Mouse (Mus musculus): ENCODE data around the gene Siah3. TPM values are rescaled to one million over a fixed set of nuclear protein-coding genes. Genes with fewer than 3 reads are reported as not detected.

The Siah3 gene
- polyA plus RNA-seq, 1 experiment from 2014 or later, result 0.11 TPM

DNA sequence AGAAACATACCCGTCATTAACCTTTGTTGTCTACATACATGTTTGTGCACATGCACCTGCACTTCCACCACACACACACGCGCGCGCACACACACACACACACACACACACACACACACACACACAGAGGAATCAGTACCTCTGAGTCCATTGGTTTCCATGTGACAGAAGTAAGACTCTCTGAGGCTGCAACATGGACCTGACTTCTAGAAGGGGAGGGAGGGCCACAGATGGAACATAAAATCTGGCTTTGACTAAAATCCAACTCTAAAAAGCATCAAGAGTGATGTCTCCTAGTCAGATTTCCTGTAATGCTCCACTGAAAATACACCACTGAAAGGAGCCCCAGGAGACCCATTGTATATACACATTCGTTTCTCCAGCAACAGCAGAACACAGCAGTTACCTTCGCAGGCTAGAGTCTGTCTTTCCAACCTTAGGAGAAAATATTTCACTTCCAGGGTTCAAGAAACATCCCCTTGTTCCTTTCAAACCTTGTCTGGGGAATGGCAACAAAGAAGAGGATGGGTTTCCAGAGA is 75.1 kb downstream of the Siah3 start:
- no peak overlapping the region for H3K4me3 ChIP-seq
- no peak overlapping the region for H3K4me2 ChIP-seq
- H3K9ac ChIP-seq, result no peak overlapping the region
- no peak for ATAC-seq
- H3K36me3 ChIP-seq, result no peaks in the 10 kb centered on the region
- H3K9me3 ChIP-seq (replicated peaks), result no peaks in the 10 kb centered on the region
- H3K4me1 ChIP-seq, result peaks cover 38% of the 10 kb centered on the region
- H3K27me3 ChIP-seq (replicated peaks), result no peaks in the 10 kb centered on the region; the same call in 1 of the 2 replicates
- no peak overlapping the region for H3K27ac ChIP-seq
- WGBS (ENCODE audit: insufficient replicate concordance), result 80% methylated on average over 7 of the region's 7 CpGs

GRCm38 (mm10) chr14:75539205-75539604 is 83.4 kb downstream of the Siah3 start:
- Histone ChIP-seq H3K36me3 (no peaks in the 10 kb centered on the region), H3K4me2 (no peak overlapping the region), H3K4me1 (peaks cover 32% of the 10 kb centered on the region), H3K27me3 (replicated peaks) (0 out of 2 replicates have a peak, but pooled peaks cover 4% of the 10 kb centered on the region), H3K27ac (no peak overlapping the region), H3K9ac (no peak overlapping the region), H3K9me3 (replicated peaks) (no peaks in the 10 kb centered on the region), H3K4me3 (no peak overlapping the region)
- 14% methylated on average over 2 of the region's 2 CpGs for WGBS (ENCODE audit: insufficient replicate concordance)
- ATAC-seq, result peak; percentile 81

DNA sequence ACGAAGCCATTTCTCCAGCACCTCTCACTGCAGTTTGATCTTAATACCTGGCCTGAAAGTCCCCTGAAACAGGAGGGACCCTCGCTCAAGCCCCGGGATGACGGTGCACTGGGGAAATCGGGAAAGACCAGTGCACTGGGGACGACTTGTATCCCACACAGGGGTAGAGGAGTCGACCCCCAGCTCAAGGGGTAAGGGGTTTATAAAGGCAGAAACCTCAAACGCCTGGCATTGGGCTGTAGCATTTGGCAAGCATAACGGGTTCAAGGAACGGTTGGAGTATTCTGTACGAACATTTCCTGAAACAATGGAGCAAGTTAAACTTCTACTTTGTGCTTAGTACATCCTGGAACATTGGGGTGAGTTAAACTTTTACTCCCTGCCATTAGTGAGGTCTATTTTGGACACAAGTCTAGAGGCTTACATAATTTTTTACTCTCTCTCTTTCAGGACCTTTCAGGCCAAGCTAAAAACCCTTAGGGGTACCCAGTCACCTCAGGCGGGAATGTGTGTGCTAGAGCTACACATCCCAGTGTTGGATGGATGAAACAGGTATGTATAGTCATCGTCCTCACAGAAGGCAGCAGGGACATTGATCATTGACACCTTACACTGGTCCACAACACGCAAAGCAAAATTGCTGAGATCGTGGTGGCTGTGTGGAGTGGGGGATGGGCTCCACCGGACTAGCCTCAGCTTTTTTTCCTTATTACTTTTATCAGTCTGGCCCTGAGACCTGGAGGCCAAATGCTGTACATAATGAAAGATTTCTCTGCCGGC is 84.6 kb downstream of the Siah3 start:
- H3K27ac ChIP-seq, result no peak overlapping the region
- no peak for ATAC-seq
- no peak overlapping the region for H3K4me3 ChIP-seq
- H3K4me2 ChIP-seq, result no peak overlapping the region
- no peaks in the 10 kb centered on the region for H3K36me3 ChIP-seq
- H3K9me3 ChIP-seq (replicated peaks), result no peaks in the 10 kb centered on the region
- H3K9ac ChIP-seq, result no peak overlapping the region
- H3K27me3 ChIP-seq (replicated peaks), result 0 out of 2 replicates have a peak, but pooled peaks cover 4% of the 10 kb centered on the region
- 62% methylated on average over 17 of the region's 17 CpGs for WGBS (ENCODE audit: insufficient replicate concordance)
- H3K4me1 ChIP-seq, result peaks cover 32% of the 10 kb centered on the region

- no peaks in the 10 kb centered on the region for H3K36me3 ChIP-seq
- 35% methylated on average over 5 of the region's 5 CpGs for WGBS (ENCODE audit: insufficient replicate concordance)
- no peak overlapping the region for H3K4me2 ChIP-seq
These were observed 85.2 kb downstream of the Siah3 start for GRCm38 (mm10) chr14:75540996-75541350.

DNA sequence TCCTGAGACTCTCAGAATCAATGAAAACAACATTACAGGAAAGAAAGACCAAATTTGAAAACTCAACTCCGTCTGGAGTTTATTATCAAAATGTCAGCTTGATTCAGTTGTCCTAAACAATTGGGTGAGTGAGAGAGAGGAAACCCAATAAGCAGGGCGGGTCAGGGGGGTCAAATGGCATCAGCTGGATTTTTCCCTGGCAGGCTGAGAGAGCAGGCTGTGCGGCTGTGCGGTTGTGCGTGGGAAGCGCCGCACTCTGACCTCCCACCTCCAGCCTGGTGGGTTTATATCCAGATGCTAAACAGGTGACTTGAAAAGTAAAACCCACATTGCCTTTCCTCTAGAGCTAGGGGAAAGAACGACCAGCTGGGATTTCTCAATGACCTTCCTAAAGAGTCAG is 85.9 kb downstream of the Siah3 start:
- H3K9me3 ChIP-seq (replicated peaks), result no peaks in the 10 kb centered on the region
- no peak overlapping the region for H3K27ac ChIP-seq
- no peak for ATAC-seq

More at GRCm38 (mm10) chr14:75540996-75541350, 85.2 kb downstream of the Siah3 start:
- H3K4me3 ChIP-seq, result no peak overlapping the region
- H3K27me3 ChIP-seq (replicated peaks), result 0 out of 2 replicates have a peak, but pooled peaks cover 4% of the 10 kb centered on the region
- no peak overlapping the region for H3K27ac ChIP-seq
- peaks cover 32% of the 10 kb centered on the region for H3K4me1 ChIP-seq
- no peak for ATAC-seq
- H3K9me3 ChIP-seq (replicated peaks), result no peaks in the 10 kb centered on the region
- H3K9ac ChIP-seq, result no peak overlapping the region

GRCm38 (mm10) chr14:75561577-75562331 is 106.0 kb downstream of the Siah3 start:
- Histone ChIP-seq H3K4me3 (no peak overlapping the region), H3K27ac (no peak overlapping the region), H3K27me3 (replicated peaks) (no peaks in the 10 kb centered on the region), H3K4me2 (no peak overlapping the region), H3K9me3 (replicated peaks) (no peaks in the 10 kb centered on the region), H3K36me3 (no peaks in the 10 kb centered on the region), H3K4me1 (peaks cover 8% of the 10 kb centered on the region), H3K9ac (no peak overlapping the region)
- ATAC-seq, result no peak
- 43% methylated on average over 9 of the region's 9 CpGs for WGBS (ENCODE audit: insufficient replicate concordance)

More for the DNA sequence above, 85.9 kb downstream of the Siah3 start:
- no peak overlapping the region for H3K9ac ChIP-seq
- no peaks in the 10 kb centered on the region for H3K36me3 ChIP-seq
- peaks cover 25% of the 10 kb centered on the region for H3K4me1 ChIP-seq
- no peak overlapping the region for H3K4me2 ChIP-seq
- 41% methylated on average over 8 of the region's 8 CpGs for whole genome bisulfite sequencing (ENCODE audit: insufficient replicate concordance)
- 0 out of 2 replicates have a peak, but pooled peaks cover 4% of the 10 kb centered on the region for H3K27me3 ChIP-seq (replicated peaks)
- H3K4me3 ChIP-seq, result no peak overlapping the region

DNA sequence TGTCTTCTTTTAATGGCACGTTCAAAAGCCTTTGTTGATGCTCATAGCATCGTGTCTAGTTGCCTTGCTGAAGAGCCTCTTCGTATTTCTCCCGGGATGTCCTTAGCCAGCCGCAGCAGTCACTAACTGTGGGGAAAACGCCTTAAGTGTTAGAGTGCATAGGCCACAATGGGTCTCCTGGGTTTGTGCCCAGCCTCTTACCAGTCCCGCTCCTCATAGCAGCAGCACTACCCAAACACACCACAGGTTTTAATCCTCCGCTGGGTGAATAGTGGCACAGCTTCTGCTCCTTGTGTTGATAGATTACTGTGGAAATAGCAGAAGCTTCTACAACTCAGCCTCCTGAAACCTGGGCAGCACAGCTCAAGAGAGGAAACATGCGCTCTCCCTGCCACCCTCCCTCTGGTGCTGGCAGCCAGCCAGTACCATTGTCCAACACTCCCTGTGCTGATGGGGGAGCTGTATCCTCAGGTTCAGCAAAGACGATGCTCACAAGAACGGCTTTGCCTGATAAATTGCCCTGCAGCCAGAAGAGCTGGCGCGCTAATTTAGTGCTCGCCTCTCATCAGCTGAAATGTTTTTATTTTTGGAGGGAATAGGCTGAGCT is 109.9 kb downstream of the Siah3 start:
- H3K4me1 ChIP-seq, result peaks cover 8% of the 10 kb centered on the region
- H3K9me3 ChIP-seq (replicated peaks), result no peaks in the 10 kb centered on the region
- 64% methylated on average over 14 of the region's 14 CpGs for WGBS (ENCODE audit: insufficient replicate concordance)
- no peaks in the 10 kb centered on the region for H3K36me3 ChIP-seq
- no peak overlapping the region for H3K4me3 ChIP-seq
- H3K4me2 ChIP-seq, result no peak overlapping the region
- H3K27ac ChIP-seq, result no peak overlapping the region
- ATAC-seq, result no peak
- no peak overlapping the region for H3K9ac ChIP-seq
- no peaks in the 10 kb centered on the region for H3K27me3 ChIP-seq (replicated peaks)

- Histone ChIP-seq H3K9ac (no peak overlapping the region), H3K9me3 (replicated peaks) (no peaks in the 10 kb centered on the region), H3K4me3 (no peak overlapping the region), H3K36me3 (no peaks in the 10 kb centered on the region), H3K27me3 (replicated peaks) (no peaks in the 10 kb centered on the region), H3K27ac (no peak overlapping the region), H3K4me2 (no peak overlapping the region), H3K4me1 (peaks cover 8% of the 10 kb centered on the region)
- WGBS (ENCODE audit: insufficient replicate concordance), result 66% methylated on average over 3 of the region's 3 CpGs
- no peak for ATAC-seq
These were observed 110.5 kb downstream of the Siah3 start for GRCm38 (mm10) chr14:75566303-75566702.

GRCm38 (mm10) chr14:75579010-75579409 is 123.2 kb downstream of the Siah3 start:
- Histone ChIP-seq H3K4me1 (no peaks in the 10 kb centered on the region), H3K4me3 (no peak overlapping the region), H3K27me3 (replicated peaks) (no peaks in the 10 kb centered on the region), H3K4me2 (no peak overlapping the region), H3K36me3 (no peaks in the 10 kb centered on the region), H3K27ac (no peak overlapping the region), H3K9me3 (replicated peaks) (no peaks in the 10 kb centered on the region), H3K9ac (no peak overlapping the region)
- 66% methylated on average over 6 of the region's 6 CpGs for WGBS (ENCODE audit: insufficient replicate concordance)
- no peak for ATAC-seq

All from liver, embryonic 12.5 days (tissue).